Mouse (Mus musculus) C2C12 (cell line): ENCODE measurements at regions not wholly inside any gene's neighbourhood (a gene's known extent, or its start where the extent isn't known, plus 50 kb on each side); places are given as distances from the start of the nearest gene placed in this dataset.

Experiments
- H3K27me3 ChIP-seq: one replicate; pipeline ENCODE4 v1.6.1; 2011; ENCODE audit not compliant: control insufficient read depth, insufficient read depth, insufficient read length
- H3K36me3 ChIP-seq: one replicate; pipeline ENCODE4 v1.6.1; 2011; ENCODE audit not compliant: control insufficient read depth, insufficient read depth
- H3K4me3 ChIP-seq: one replicate; pipeline ENCODE4 v1.5.1; 2011; ENCODE audit warnings: mild to moderate bottlenecking, control low read depth; ENCODE audit not compliant: poor library complexity, insufficient read depth, severe bottlenecking
- H3K79me2 ChIP-seq: one replicate; pipeline ENCODE4 v1.6.1; 2011; ENCODE audit not compliant: control insufficient read depth, insufficient read depth
- H3K79me3 ChIP-seq: one replicate; pipeline ENCODE4 v1.6.1; 2011; ENCODE audit warnings: low read depth, control low read depth
- H3ac ChIP-seq: one replicate; pipeline ENCODE3; 2011; ENCODE audit warnings: low read depth; ENCODE audit not compliant: control insufficient read depth, insufficient read length
- CEBPB ChIP-seq: IDR thresholded peaks from one replicate; pipeline ENCODE4 v1.6.1; 2011; ENCODE audit warnings: low read depth, mild to moderate bottlenecking, control low read depth, moderate library complexity
- CTCF ChIP-seq: IDR thresholded peaks from one replicate; pipeline ENCODE4 v1.5.1; 2011; ENCODE audit not compliant: control insufficient read depth, insufficient read depth, insufficient read length
- FOSL1 ChIP-seq: IDR thresholded peaks from one replicate; pipeline ENCODE4 v1.8.0; 2011; ENCODE audit warnings: mild to moderate bottlenecking, low read length; ENCODE audit not compliant: poor library complexity, insufficient read depth, severe bottlenecking
- MAX ChIP-seq: IDR thresholded peaks from one replicate; pipeline ENCODE4 v1.6.1; 2011; ENCODE audit warnings: mild to moderate bottlenecking, control low read depth
- MYOD1 ChIP-seq: IDR thresholded peaks from one replicate; pipeline ENCODE4 v1.6.1; 2011; ENCODE audit warnings: low read depth; ENCODE audit not compliant: control insufficient read depth, insufficient read length
- MYOG ChIP-seq: IDR thresholded peaks from one replicate; pipeline ENCODE4 v1.6.1; 2011; ENCODE audit not compliant: control insufficient read depth, insufficient read length; ENCODE audit errors: extremely low read depth
- USF1 ChIP-seq: IDR thresholded peaks from one replicate; pipeline ENCODE4 v1.6.1; 2011; ENCODE audit warnings: low read depth, mild to moderate bottlenecking, control low read depth, moderate library complexity

DNA sequence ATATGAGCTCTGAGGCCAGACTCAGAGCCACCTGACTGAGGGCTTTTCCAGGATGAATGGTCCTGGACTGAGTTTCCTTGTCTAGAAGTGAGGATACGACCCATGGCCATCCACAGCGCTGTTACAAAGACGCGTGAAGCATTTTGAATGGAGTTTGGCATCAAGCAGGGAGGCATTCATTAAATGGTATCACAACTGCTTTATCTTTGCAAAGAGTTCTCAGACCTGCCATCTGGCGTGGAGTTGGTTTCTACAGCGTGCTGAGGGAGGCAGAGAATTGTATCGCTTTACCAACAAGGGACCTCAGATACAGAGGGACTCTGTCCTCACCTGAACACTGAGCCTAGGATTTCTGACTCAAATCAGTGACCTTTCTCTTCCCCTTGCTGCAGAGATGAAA lies 51.9 kb upstream of the Car12 start:
- Histone ChIP-seq H3K79me2 (no peaks in the 10 kb centered on the region), H3ac (no peak overlapping the region), H3K36me3 (no peaks in the 10 kb centered on the region), H3K4me3 (no peak overlapping the region), H3K27me3 (no peaks in the 10 kb centered on the region), H3K79me3 (no peaks in the 10 kb centered on the region)
- TF ChIP-seq USF1 (no peak), MAX (no peak), MYOD1 (no peak), MYOG (no peak), CEBPB (no peak), CTCF (no peak)

DNA sequence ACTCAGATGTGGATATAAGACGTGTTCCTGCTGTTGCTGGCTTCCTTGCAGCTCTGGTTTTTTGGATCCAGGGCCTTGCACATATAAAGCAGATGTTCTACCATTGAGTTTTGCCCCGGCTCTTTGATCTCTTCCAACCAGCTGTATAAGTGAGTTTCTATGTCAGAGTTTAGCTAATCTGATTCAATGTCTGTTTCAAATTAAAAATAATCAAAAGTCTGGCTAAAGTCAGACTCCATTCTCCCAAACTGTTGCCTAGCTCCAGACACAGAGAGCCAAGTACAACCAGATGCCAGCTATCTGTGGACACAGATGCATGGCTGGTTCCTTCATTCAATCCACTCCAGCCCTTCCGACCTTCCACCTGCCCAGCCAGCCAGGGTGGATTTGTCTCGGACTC lies 51.0 kb upstream of the Car12 start:
- TF ChIP-seq MAX (no peak), USF1 (no peak), MYOD1 (no peak), CEBPB (no peak), FOSL1 (no peak), CTCF (no peak), MYOG (no peak)
- no peak overlapping the region for H3ac ChIP-seq
- H3K36me3 ChIP-seq, result no peaks in the 10 kb centered on the region

More for the DNA sequence above, 51.0 kb upstream of the Car12 start:
- H3K4me3 ChIP-seq, result no peak overlapping the region
- no peaks in the 10 kb centered on the region for H3K79me2 ChIP-seq
- no peaks in the 10 kb centered on the region for H3K27me3 ChIP-seq
- no peaks in the 10 kb centered on the region for H3K79me3 ChIP-seq
